Mouse (Mus musculus): ENCODE results near the gene Ghr. TPM values are rescaled to one million over a fixed set of nuclear protein-coding genes. Genes with fewer than 3 reads are reported as not detected.

The Ghr gene
- polyA plus RNA-seq, 1 experiment from 2014 or later = 13.4 TPM

- 86% methylated on average over 3 of the region's 3 CpGs for WGBS
- Histone ChIP-seq H3K27ac (no peak overlapping the region), H3K4me3 (replicated peaks; ENCODE audit: low read length) (no peak overlapping the region), H3K4me2 (replicated peaks) (no peak overlapping the region), H3K9ac (no peak overlapping the region), H3K4me1 (replicated peaks; ENCODE audit: control insufficient read depth, insufficient read depth, low read length) (no peaks in the 10 kb centered on the region; the same call in 1 of the 2 replicates), H3K27me3 (ENCODE audit: control insufficient read depth, insufficient read depth, low read length) (no peaks in the 10 kb centered on the region), H3K9me3 (ENCODE audit: control insufficient read depth, low read length) (no peaks in the 10 kb centered on the region), H3K36me3 (replicated peaks; ENCODE audit: control insufficient read depth, insufficient read depth) (no peaks in the 10 kb centered on the region)
- ATAC-seq (ENCODE audit: low FRiP score) (no peak), DNase-seq (ENCODE audit: low spot score) (no peak)
These were observed 165.6 kb downstream of the Ghr start for GRCm38 (mm10) chr15:3417699-3418098.

DNA sequence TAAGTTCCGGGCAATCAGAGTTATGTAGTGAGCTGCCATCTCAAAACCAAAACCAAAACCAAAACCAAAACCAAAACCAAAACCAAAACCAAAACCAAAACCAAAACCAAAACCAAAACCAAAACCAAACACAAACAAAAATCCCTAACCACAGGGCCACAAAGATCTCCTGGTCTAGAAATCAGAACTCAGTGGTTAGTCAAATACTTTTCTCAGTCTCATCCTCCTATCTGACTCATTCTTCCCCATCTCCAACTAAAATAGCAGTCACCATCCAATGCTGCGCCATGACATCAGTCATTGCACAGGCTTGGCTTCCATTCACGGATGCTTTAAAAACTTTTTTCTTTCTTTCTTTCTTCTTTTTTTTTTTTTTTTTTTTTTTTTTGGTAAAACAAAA lies 170.2 kb downstream of the Ghr start:
- no peak overlapping the region for H3K4me2 ChIP-seq (replicated peaks)
- H3K9me3 ChIP-seq (ENCODE audit: control insufficient read depth, low read length) = no peaks in the 10 kb centered on the region
- no peak overlapping the region for H3K4me3 ChIP-seq (replicated peaks; ENCODE audit: low read length)
- H3K27me3 ChIP-seq (ENCODE audit: control insufficient read depth, insufficient read depth, low read length) = no peaks in the 10 kb centered on the region
- no peaks in the 10 kb centered on the region for H3K36me3 ChIP-seq (replicated peaks; ENCODE audit: control insufficient read depth, insufficient read depth)
- WGBS = 95% methylated on average over 3 of the region's 3 CpGs
- no peaks in the 10 kb centered on the region for H3K4me1 ChIP-seq (replicated peaks; ENCODE audit: control insufficient read depth, insufficient read depth, low read length)
- no peak overlapping the region for H3K27ac ChIP-seq
- DNase-seq (ENCODE audit: low spot score) (no peak), ATAC-seq (ENCODE audit: low FRiP score) (no peak)
- no peak overlapping the region for H3K9ac ChIP-seq

GRCm38 (mm10) chr15:3408478-3408877 lies 174.8 kb downstream of the Ghr start:
- ATAC-seq (ENCODE audit: low FRiP score) (no peak), DNase-seq (ENCODE audit: low spot score) (no peak)
- Histone ChIP-seq H3K36me3 (replicated peaks; ENCODE audit: control insufficient read depth, insufficient read depth) (no peaks in the 10 kb centered on the region), H3K9ac (no peak overlapping the region), H3K4me2 (replicated peaks) (no peak overlapping the region), H3K9me3 (ENCODE audit: control insufficient read depth, low read length) (no peaks in the 10 kb centered on the region), H3K27ac (no peak overlapping the region), H3K4me3 (replicated peaks; ENCODE audit: low read length) (no peak overlapping the region), H3K4me1 (replicated peaks; ENCODE audit: control insufficient read depth, insufficient read depth, low read length) (no peaks in the 10 kb centered on the region), H3K27me3 (ENCODE audit: control insufficient read depth, insufficient read depth, low read length) (no peaks in the 10 kb centered on the region)
- WGBS = 87% methylated on average over 4 of the region's 4 CpGs

GRCm38 (mm10) chr15:3399196-3399595 lies 184.1 kb downstream of the Ghr start:
- H3K36me3 ChIP-seq (replicated peaks; ENCODE audit: control insufficient read depth, insufficient read depth) = no peaks in the 10 kb centered on the region
- H3K9me3 ChIP-seq (ENCODE audit: control insufficient read depth, low read length) = no peaks in the 10 kb centered on the region
- no peak overlapping the region for H3K27ac ChIP-seq
- DNase-seq (ENCODE audit: low spot score) (no peak), ATAC-seq (ENCODE audit: low FRiP score) (no peak)
- no peak overlapping the region for H3K4me3 ChIP-seq (replicated peaks; ENCODE audit: low read length)
- no peak overlapping the region for H3K9ac ChIP-seq
- H3K4me2 ChIP-seq (replicated peaks) = no peak overlapping the region
- H3K4me1 ChIP-seq (replicated peaks; ENCODE audit: control insufficient read depth, insufficient read depth, low read length) = no peaks in the 10 kb centered on the region
- H3K27me3 ChIP-seq (ENCODE audit: control insufficient read depth, insufficient read depth, low read length) = no peaks in the 10 kb centered on the region

- Histone ChIP-seq H3K27ac (no peak overlapping the region), H3K36me3 (replicated peaks; ENCODE audit: control insufficient read depth, insufficient read depth) (no peaks in the 10 kb centered on the region), H3K27me3 (ENCODE audit: control insufficient read depth, insufficient read depth, low read length) (no peaks in the 10 kb centered on the region), H3K9ac (no peak overlapping the region), H3K9me3 (ENCODE audit: control insufficient read depth, low read length) (no peaks in the 10 kb centered on the region), H3K4me3 (replicated peaks; ENCODE audit: low read length) (no peak overlapping the region), H3K4me1 (replicated peaks; ENCODE audit: control insufficient read depth, insufficient read depth, low read length) (no peaks in the 10 kb centered on the region), H3K4me2 (replicated peaks) (no peak overlapping the region)
- DNase-seq (ENCODE audit: low spot score) = no peak
- 83% methylated on average over 3 of the region's 3 CpGs for WGBS
- no peak for ATAC-seq (ENCODE audit: low FRiP score)
These were observed 185.8 kb downstream of the Ghr start for GRCm38 (mm10) chr15:3397369-3398100.

GRCm38 (mm10) chr15:3396149-3396548 lies 187.1 kb downstream of the Ghr start:
- H3K9ac ChIP-seq = no peak overlapping the region
- no peak for DNase-seq (ENCODE audit: low spot score)
- WGBS = 86% methylated on average over 2 of the region's 2 CpGs
- no peaks in the 10 kb centered on the region for H3K27me3 ChIP-seq (ENCODE audit: control insufficient read depth, insufficient read depth, low read length)
- no peak overlapping the region for H3K4me2 ChIP-seq (replicated peaks)
- H3K4me1 ChIP-seq (replicated peaks; ENCODE audit: control insufficient read depth, insufficient read depth, low read length) = no peaks in the 10 kb centered on the region
- no peak overlapping the region for H3K27ac ChIP-seq
- H3K36me3 ChIP-seq (replicated peaks; ENCODE audit: control insufficient read depth, insufficient read depth) = no peaks in the 10 kb centered on the region
- no peak overlapping the region for H3K4me3 ChIP-seq (replicated peaks; ENCODE audit: low read length)
- ATAC-seq (ENCODE audit: low FRiP score) = no peak
- no peaks in the 10 kb centered on the region for H3K9me3 ChIP-seq (ENCODE audit: control insufficient read depth, low read length)

- no peaks in the 10 kb centered on the region for H3K36me3 ChIP-seq (replicated peaks; ENCODE audit: control insufficient read depth, insufficient read depth)
- no peaks in the 10 kb centered on the region for H3K27me3 ChIP-seq (ENCODE audit: control insufficient read depth, insufficient read depth, low read length)
- H3K4me1 ChIP-seq (replicated peaks; ENCODE audit: control insufficient read depth, insufficient read depth, low read length) = no peaks in the 10 kb centered on the region
- H3K9me3 ChIP-seq (ENCODE audit: control insufficient read depth, low read length) = no peaks in the 10 kb centered on the region
- no peak overlapping the region for H3K27ac ChIP-seq
- H3K4me2 ChIP-seq (replicated peaks) = no peak overlapping the region
- no peak overlapping the region for H3K9ac ChIP-seq
- 57% methylated on average over 3 of the region's 3 CpGs for WGBS
- DNase-seq (ENCODE audit: low spot score) (no peak), ATAC-seq (ENCODE audit: low FRiP score) (peak; percentile 34; the same call in 1 of the 2 replicates)
- H3K4me3 ChIP-seq (replicated peaks; ENCODE audit: low read length) = no peak overlapping the region
These were observed 187.6 kb downstream of the Ghr start for GRCm38 (mm10) chr15:3395700-3396099.

DNA sequence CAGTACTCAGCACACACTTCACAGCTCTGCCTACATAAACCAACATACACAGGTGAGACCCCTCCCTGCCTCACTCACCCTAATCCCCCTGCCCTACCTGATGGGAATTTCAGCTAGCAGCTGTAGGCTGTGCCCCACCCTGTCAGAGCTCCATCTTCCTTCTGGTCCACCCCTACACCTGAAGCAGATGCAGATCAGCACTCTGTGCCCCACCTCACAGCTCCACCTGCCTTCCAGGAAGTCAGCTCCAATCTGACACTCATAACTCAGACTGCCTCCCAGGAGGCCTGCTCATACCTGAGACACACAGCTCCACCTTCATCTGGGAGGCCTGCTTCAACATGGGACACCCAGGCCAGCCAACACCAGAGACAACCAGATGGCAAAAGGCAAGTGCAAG lies 192.6 kb downstream of the Ghr start:
- no peak overlapping the region for H3K4me3 ChIP-seq (replicated peaks; ENCODE audit: low read length)
- ATAC-seq (ENCODE audit: low FRiP score) (no peak), DNase-seq (ENCODE audit: low spot score) (no peak)
- H3K9me3 ChIP-seq (ENCODE audit: control insufficient read depth, low read length) = no peaks in the 10 kb centered on the region
- H3K36me3 ChIP-seq (replicated peaks; ENCODE audit: control insufficient read depth, insufficient read depth) = no peaks in the 10 kb centered on the region
- H3K4me2 ChIP-seq (replicated peaks) = no peak overlapping the region
- no peak overlapping the region for H3K27ac ChIP-seq
- no peak overlapping the region for H3K9ac ChIP-seq
- H3K27me3 ChIP-seq (ENCODE audit: control insufficient read depth, insufficient read depth, low read length) = no peaks in the 10 kb centered on the region
- H3K4me1 ChIP-seq (replicated peaks; ENCODE audit: control insufficient read depth, insufficient read depth, low read length) = no peaks in the 10 kb centered on the region

- DNase-seq (ENCODE audit: low spot score) = no peak
- no peak overlapping the region for H3K4me2 ChIP-seq (replicated peaks)
- H3K4me3 ChIP-seq (replicated peaks; ENCODE audit: low read length) = no peak overlapping the region
- H3K36me3 ChIP-seq (replicated peaks; ENCODE audit: control insufficient read depth, insufficient read depth) = no peaks in the 10 kb centered on the region
- no peaks in the 10 kb centered on the region for H3K9me3 ChIP-seq (ENCODE audit: control insufficient read depth, low read length)
- no peaks in the 10 kb centered on the region for H3K4me1 ChIP-seq (replicated peaks; ENCODE audit: control insufficient read depth, insufficient read depth, low read length)
- ATAC-seq (ENCODE audit: low FRiP score) = no peak
- H3K27me3 ChIP-seq (ENCODE audit: control insufficient read depth, insufficient read depth, low read length) = no peaks in the 10 kb centered on the region
- no peak overlapping the region for H3K9ac ChIP-seq
- no peak overlapping the region for H3K27ac ChIP-seq
These were observed 194.3 kb downstream of the Ghr start for GRCm38 (mm10) chr15:3389011-3389410.

DNA sequence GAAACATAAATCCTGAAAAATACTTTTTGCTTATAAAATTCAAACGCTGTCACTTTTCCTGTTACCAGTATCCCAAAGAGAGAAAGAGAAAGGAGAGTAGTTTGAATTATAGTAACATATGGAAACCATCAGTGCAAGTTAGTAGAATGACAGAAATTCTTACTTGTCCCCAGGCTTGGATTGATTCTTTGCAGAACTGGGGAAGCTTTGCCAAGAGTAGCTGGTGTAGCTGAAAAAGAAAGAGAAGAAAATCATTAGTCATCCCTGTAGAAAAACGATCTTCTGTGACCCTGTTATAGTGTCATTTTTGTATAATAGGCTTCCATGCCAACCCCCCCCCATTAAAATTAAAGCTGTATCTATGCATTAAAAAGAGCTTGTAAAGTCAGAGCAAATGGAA lies 194.8 kb downstream of the Ghr start:
- H3K9me3 ChIP-seq (ENCODE audit: control insufficient read depth, low read length) = no peaks in the 10 kb centered on the region
- DNase-seq (ENCODE audit: low spot score) (no peak), ATAC-seq (ENCODE audit: low FRiP score) (no peak)
- WGBS = 84% methylated on average over 2 of the region's 2 CpGs
- no peak overlapping the region for H3K4me3 ChIP-seq (replicated peaks; ENCODE audit: low read length)
- no peak overlapping the region for H3K4me2 ChIP-seq (replicated peaks)
- no peaks in the 10 kb centered on the region for H3K36me3 ChIP-seq (replicated peaks; ENCODE audit: control insufficient read depth, insufficient read depth)
- H3K27ac ChIP-seq = no peak overlapping the region
- no peaks in the 10 kb centered on the region for H3K27me3 ChIP-seq (ENCODE audit: control insufficient read depth, insufficient read depth, low read length)
- H3K4me1 ChIP-seq (replicated peaks; ENCODE audit: control insufficient read depth, insufficient read depth, low read length) = no peaks in the 10 kb centered on the region
- no peak overlapping the region for H3K9ac ChIP-seq

Measured in hindbrain, embryonic 14.5 days (tissue).